Mouse (Mus musculus) yolk sac, embryonic 10.5 days (tissue): Measurements from ENCODE around the gene Olfr307.
"Not testable (repeated sequence)": the region's sequence is repeated elsewhere in the genome, so short reads cannot be mapped to it uniquely, and the experiment has no call there.

Source experiments
- DNase-seq: peaks from one replicate; pipeline ENCODE4 v3.0.0-alpha.2; 2017; ENCODE audit warnings: low spot score

Gene Olfr307

GRCm38 (mm10) chr7:86337486-86337885 lies at the start of gene Olfr307:
Gene Olfr307, minus strand, starts transcription at chr7:86337586.
- no peak for DNase-seq

DNA sequence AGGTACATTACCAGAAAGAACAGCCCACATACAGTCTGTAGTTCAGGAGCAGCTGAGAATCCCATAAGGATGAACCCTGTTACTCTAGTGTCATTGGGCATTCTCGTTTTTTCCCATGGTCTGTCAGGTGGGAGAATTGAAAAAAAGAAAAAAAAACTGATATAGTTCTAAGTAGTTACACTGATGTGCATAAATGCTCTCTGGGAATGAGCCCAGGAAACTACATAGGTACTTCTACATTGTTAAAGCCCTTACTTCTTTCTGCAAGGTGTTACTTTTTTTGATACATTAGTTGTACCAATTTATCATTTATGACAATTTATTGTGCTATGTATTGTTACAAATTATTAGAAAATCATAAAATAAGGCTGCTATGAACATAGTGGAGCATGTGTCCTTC lies 49.2 kb upstream of the Olfr307 start, which contains the start of gene Olfr304:
Gene Olfr304, minus strand, starts transcription at position 101 of the 400 bp plus-strand sequence.
- no peak for DNase-seq

DNA sequence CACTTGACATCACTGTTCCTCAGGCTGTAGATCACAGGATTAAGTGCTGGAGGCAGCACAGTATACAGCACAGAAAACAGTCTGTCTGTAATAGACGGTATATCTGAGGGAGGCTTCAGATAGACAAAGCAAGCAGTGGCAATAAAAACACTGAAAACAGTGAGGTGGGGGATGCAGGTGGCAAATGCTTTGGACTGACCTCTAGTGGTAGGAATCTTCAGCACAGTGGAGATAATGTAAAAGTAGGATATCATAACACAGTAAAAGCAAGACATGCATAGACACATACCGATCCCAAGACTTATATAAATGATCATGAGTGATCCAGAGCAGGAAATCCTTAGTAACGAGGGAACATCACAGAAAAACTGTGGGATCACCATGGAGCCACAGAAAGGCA lies 48.4 kb upstream of the Olfr307 start:
- no peak for DNase-seq

GRCm38 (mm10) chr7:86366828-86367227 lies 29.4 kb upstream of the Olfr307 start, which contains the start of gene Olfr305:
Gene Olfr305, minus strand, starts transcription at chr7:86366928.
- DNase-seq, result no peak

GRCm38 (mm10) chr7:86346296-86346695 lies 8.9 kb upstream of the Olfr307 start:
- not testable (repeated sequence) for DNase-seq

- DNase-seq, result no peak
Observed at GRCm38 (mm10) chr7:86344253-86344652, 6.9 kb upstream of the Olfr307 start.

- no peak for DNase-seq
Observed at GRCm38 (mm10) chr7:86342881-86343565, 5.6 kb upstream of the Olfr307 start.

DNA sequence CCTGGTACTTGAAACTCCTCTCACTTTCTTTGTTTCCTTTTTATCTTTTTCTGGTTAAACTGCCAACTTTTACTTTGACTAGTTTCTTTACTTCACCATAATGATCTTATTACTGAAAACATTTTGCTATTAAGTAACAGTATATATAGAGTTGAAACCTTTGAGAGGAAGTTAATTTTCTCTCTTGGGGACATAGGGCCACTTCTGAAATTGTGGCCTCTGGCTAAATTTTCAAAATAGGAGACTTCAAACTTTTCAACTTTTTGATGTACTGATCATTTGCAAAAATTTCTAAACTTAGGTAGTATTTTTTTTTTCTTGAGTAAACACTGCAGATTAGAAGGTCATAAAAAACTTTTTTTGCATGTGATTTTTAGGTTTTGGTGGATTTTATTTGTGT lies 11.9 kb downstream of the Olfr307 start, which contains the start of gene Olfr308:
Gene Olfr308, minus strand, starts transcription at position 101 of the 400 bp plus-strand sequence.
- DNase-seq, result no peak

GRCm38 (mm10) chr7:86321323-86321722 lies 16.1 kb downstream of the Olfr307 start:
- DNase-seq, result no peak

DNA sequence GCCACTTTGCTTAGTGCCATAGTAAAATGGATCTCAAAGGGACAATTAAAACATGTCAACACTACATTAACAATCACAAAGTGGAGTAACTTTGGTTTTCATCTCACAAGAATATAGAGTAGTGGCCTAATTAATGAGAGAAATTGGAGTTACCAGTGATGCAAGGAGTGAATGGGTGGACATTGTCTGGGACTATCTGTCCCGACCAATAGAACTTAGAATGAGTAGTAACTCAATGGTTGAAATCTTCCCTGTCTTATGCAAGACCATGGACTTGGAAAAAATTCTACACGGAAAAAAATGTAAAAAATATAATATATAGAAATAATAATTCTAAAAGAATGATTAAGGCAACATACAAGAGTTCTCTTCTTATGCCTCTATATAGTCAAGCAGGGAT lies 23.8 kb downstream of the Olfr307 start, which contains the start of gene Olfr309:
Gene Olfr309, minus strand, starts transcription at position 101 of the 400 bp plus-strand sequence.
- no peak for DNase-seq
